Mouse (Mus musculus): Measurements from ENCODE around the gene Topors. TPM values are rescaled to one million over a fixed set of nuclear protein-coding genes. Genes with fewer than 3 reads are reported as not detected.
A peak's percentile ranks its signal among the peaks of the same experiment; 100 is the strongest.
"Not testable (repeated sequence)": the region's sequence is repeated elsewhere in the genome, so short reads cannot be mapped to it uniquely, and the experiment has no call there.

Gene Topors
- 10 to 100 TPM; 18.0 to 19.9 TPM for total RNA-seq (2021)
- long read RNA-seq, experiment 1, transcript Topors-201 (3 exons, 3,856 nt): major isoform, 17 of 30 reads
- long read RNA-seq, experiment 1, partial matches to known transcripts: 10 of 30 reads
- long read RNA-seq, experiment 1, other reads (novel, unspliced or antisense): 3 of 30 reads
- long read RNA-seq, experiment 2, transcript Topors-201 (3 exons, 3,856 nt): major isoform, 21 of 30 reads
- long read RNA-seq, experiment 2, partial matches to known transcripts: 8 of 30 reads
- long read RNA-seq, experiment 2, other reads (novel, unspliced or antisense): 1 of 30 reads

DNA sequence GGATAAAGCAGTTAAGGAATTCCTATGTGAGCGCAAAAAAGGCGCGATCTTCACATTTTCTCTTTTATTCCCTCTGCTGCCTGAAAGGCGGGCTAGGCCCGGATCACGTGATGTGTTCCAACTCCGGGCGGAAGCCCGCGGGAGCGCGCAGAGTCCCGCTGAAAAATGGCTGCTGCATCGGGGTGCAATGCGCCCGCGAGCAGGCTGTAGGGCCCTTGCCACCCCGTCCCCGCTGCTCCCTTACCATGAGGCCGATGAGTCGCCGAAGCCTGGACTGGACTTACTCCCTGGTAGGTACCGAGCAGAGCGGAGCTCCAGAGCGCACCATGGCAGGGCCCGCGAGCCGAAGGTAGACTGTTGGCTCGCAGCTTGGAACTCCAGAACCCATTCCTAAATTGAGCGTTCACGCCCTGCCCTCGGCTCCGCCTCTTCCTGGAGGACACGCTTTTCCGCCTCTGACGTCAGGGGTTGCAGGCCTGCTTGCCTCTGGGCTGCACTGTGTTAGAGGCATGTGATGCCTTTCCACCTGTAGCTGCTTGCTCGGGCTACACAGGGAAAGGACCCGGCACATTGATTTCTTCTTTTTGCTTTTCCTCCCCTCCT is at the start of gene Topors, which contains the start of gene Smim27:
Gene Topors, minus strand, starts transcription at position 421 of the 603 bp plus-strand sequence.
Gene Smim27, plus strand, starts transcription at position 150 of the 603 bp plus-strand sequence.
- Histone ChIP-seq H3K27ac (peak within 1 kb of the TSS; percentile 99), H3K4me3 (peak within 1 kb of the TSS; percentile 89)
- TF ChIP-seq CTCF (conservative IDR thresholded peaks at IDR 0.05): no peak
- DNase-seq (ENCODE audit: low spot score in 2 of 2): peak; percentile 92 to 96

- peak in 1 of 2 experiments; percentile 9 for DNase-seq (ENCODE audit: low spot score in 2 of 2)
- Histone ChIP-seq H3K27ac (no peak overlapping the region), H3K4me3 (no peak overlapping the region)
- TF ChIP-seq CTCF (conservative IDR thresholded peaks at IDR 0.05): no peak
These were observed 47.8 kb upstream of the Topors start for GRCm38 (mm10) chr4:40317404-40317803.

GRCm38 (mm10) chr4:40313026-40313425 is 43.4 kb upstream of the Topors start:
- no peak for DNase-seq (ENCODE audit: low spot score in 2 of 2)
- Histone ChIP-seq H3K4me3 (no peak overlapping the region), H3K27ac (no peak overlapping the region)
- TF ChIP-seq CTCF (conservative IDR thresholded peaks at IDR 0.05): no peak

DNA sequence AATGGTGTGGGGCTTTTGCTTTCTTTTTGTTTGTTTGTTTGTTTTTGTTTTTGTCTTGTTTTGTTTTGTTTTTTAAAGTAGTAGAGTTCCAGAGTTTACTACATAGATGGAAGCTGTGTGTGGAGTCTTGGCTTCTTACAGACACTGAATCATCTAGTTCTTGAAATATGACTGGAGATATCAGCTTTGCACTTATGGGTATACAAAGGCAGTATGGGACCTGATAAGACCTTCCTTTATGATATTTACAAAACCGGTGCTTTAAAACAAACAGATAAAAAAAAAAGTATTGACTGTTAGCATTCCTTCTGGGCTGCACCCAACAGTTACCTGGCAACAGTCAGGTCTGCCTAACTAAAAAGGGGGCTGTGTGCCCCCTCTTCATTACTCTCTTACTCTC is 42.6 kb upstream of the Topors start:
- H3K27ac ChIP-seq: no peak overlapping the region
- no peak for TF ChIP-seq CTCF (conservative IDR thresholded peaks at IDR 0.05)
- no peak for DNase-seq (ENCODE audit: low spot score in 2 of 2)
- no peak overlapping the region for H3K4me3 ChIP-seq

DNA sequence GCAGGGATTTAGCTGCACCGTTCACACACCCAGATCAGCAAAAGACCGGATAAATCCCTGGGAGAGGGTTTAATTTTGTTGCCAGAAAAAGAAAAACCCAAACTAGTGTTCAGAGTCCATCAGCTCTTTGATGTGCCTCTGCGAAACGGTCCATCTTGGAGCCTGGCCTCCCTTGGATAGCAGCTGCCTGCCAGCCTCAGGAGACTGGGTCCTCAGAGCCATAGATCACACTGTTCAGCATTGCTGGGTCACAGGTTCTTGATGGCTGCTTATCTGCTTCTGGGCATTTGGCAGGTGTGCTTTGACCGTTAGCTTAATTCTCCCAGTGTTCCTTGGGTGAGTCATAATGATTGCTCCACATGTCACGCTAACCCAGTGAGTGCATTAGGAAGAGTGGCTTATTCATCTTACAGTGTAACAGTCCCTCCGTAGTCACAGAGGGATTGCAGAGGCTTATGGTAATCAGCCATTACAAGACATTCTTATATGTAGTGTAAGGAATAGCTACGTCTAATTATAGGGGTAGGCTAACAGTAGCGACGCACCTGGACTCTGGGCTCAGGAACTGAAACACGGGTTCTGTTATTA is 41.2 kb upstream of the Topors start:
- TF ChIP-seq CTCF (conservative IDR thresholded peaks at IDR 0.05): no peak
- Histone ChIP-seq H3K4me3 (no peak overlapping the region), H3K27ac (no peak overlapping the region)
- DNase-seq (ENCODE audit: low spot score in 2 of 2): no peak

DNA sequence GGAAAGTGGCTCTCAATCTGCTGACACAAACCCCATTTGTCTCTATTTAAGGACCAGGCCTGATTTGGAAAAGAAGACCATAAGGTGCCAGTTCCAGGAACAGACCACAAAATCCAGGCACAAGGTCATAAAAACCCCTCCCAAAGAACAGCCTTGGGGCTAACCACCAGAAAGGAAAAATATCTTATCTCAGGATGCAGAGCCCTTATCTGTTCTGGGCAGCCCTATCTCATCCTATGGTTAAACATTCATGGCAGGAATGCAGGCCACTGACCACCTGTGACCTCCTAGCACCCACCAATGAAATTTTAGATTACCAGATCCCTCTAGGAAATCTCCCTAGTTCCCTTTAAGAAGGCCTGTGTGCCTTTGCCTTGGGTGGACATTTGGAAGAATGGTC is 40.0 kb upstream of the Topors start:
- DNase-seq (ENCODE audit: low spot score in 2 of 2): no peak
- TF ChIP-seq CTCF (conservative IDR thresholded peaks at IDR 0.05): no peak
- H3K4me3 ChIP-seq: no peak overlapping the region

GRCm38 (mm10) chr4:40302445-40303125 is 32.9 kb upstream of the Topors start:
- Histone ChIP-seq H3K4me3 (no peak overlapping the region), H3K27ac (no peak overlapping the region)
- TF ChIP-seq CTCF (conservative IDR thresholded peaks at IDR 0.05): no peak
- DNase-seq (ENCODE audit: low spot score in 2 of 2): no peak

More for the DNA sequence above, 40.0 kb upstream of the Topors start:
- no peak overlapping the region for H3K27ac ChIP-seq

GRCm38 (mm10) chr4:40301076-40301789 is 31.6 kb upstream of the Topors start:
- peak; percentile 96 for TF ChIP-seq CTCF (conservative IDR thresholded peaks at IDR 0.05)
- Histone ChIP-seq H3K4me3 (peak overlapping the region; percentile 39), H3K27ac (peak overlapping the region; percentile 47; the same call in 1 of the 2 replicates)
- DNase-seq (ENCODE audit: low spot score in 2 of 2): peak; percentile 81 to 88

DNA sequence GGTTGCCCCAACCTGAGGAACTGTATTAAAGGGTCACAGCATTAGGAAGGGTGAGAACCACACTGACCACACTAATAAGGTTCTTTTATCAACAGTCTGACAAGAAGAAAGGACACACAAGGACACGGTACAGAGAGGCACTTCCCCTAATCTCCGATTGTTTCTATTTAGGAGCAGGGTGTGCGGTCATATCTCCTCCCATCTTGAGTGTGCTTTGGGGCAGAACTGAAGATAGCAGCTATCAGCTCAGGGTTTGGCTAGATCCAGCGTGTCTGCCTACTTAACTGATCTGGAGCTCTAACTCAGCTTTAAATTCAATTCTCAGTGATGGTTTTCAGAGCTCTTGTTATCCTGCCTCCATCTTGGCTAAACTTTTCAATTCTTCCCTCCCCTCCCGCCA is 29.5 kb upstream of the Topors start:
- no peak overlapping the region for H3K4me3 ChIP-seq
- TF ChIP-seq CTCF (conservative IDR thresholded peaks at IDR 0.05): no peak
- no peak overlapping the region for H3K27ac ChIP-seq
- no peak for DNase-seq (ENCODE audit: low spot score in 2 of 2)

DNA sequence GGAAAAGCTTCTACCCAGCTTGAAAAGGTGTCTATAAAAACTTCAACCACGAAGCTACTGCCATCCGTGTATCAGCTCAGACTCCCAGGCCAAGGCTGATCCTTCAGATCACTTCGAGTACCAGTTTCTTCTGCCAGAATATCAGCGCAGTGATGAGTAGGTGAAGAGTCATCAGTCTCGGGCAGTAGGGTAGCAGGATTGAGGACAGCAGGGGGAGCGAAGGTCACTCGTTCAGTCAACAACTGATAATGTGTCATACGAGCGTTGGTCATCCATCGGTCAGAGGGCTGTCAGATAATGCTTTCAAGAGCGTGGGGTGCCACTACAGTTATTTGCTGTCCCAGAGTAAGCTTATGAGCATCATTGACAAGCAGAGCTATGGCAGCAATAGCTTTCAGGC is 21.9 kb upstream of the Topors start:
- not testable (repeated sequence) for H3K4me3 ChIP-seq; H3K27ac ChIP-seq; DNase-seq (ENCODE audit: low spot score in 2 of 2)

- no peak overlapping the region for H3K27ac ChIP-seq
- no peak overlapping the region for H3K4me3 ChIP-seq
- no peak for DNase-seq (ENCODE audit: low spot score in 2 of 2)
- TF ChIP-seq CTCF (conservative IDR thresholded peaks at IDR 0.05): no peak
These were observed 19.4 kb upstream of the Topors start for GRCm38 (mm10) chr4:40289046-40289445.

- DNase-seq (ENCODE audit: low spot score in 2 of 2): no peak
- H3K27ac ChIP-seq: no peak overlapping the region
- no peak for TF ChIP-seq CTCF (conservative IDR thresholded peaks at IDR 0.05)
- H3K4me3 ChIP-seq: no peak overlapping the region
These were observed 17.8 kb upstream of the Topors start for GRCm38 (mm10) chr4:40287415-40287814.

Measured in layer of hippocampus, adult 2 months (tissue).